Mouse (Mus musculus) heart, postnatal 4 days (tissue): ENCODE measurements around the gene Aprt. TPM values are rescaled to one million over a fixed set of nuclear protein-coding genes. Genes with fewer than 3 reads are reported as not detected.
A peak's percentile ranks its signal among the peaks of the same experiment; 100 is the strongest.

Source experiments
- DNase-seq: peaks from one replicate; pipeline ENCODE4 v3.0.0; 2021
- microRNA-seq, 2 experiments: library from miRNA; unstranded; fragments of <30 nt; microRNA quantifications; one replicate each; pipeline ENCODE4 v1.2.0; 2021 to 2022
- total RNA-seq, 2 experiments: library from RNA; stranded (reverse); gene quantifications; 2 replicates each; pipeline ENCODE4 v1.2.3; 2021

The Aprt gene
- total RNA-seq, 2 experiments from 2014 or later, result 58.5 to 58.8 TPM

- peak; percentile 45 for DNase-seq
Measured at GRCm38 (mm10) chr8:122526526-122527170, 50.1 kb downstream of the Aprt start.

- no peak for DNase-seq
Measured at GRCm38 (mm10) chr8:122526084-122526483, 50.6 kb downstream of the Aprt start.

- no peak for DNase-seq
Measured at GRCm38 (mm10) chr8:122525004-122525403, 51.7 kb downstream of the Aprt start.

Small RNA genes within 50 kb of the gene (microRNA-seq; reads per million reads assigned to microRNA genes)
- 0 reads per million in 2 experiments for gene Mir6396

Other genes with a start within 250 kb of the Aprt start
- not detected for gene Trhr2, start 216.2 kb downstream of the Aprt start, total RNA-seq
- gene Zc3h18, start 200.3 kb downstream of the Aprt start, total RNA-seq, result 10 to 100 TPM; 28.4 to 31.1 TPM
- gene Il17c, start 154.9 kb downstream of the Aprt start, total RNA-seq, result not detected
- 10 to 100 TPM; 59.7 to 69.2 TPM for gene Cyba, start 144.0 kb downstream of the Aprt start, total RNA-seq
- gene Mvd, start 133.5 kb downstream of the Aprt start, total RNA-seq, result 1 to 10 TPM; 8.0 to 8.4 TPM
- under 1 TPM; 0.55 to 0.63 TPM for gene Snai3, start 116.2 kb downstream of the Aprt start, total RNA-seq
- 10 to 100 TPM; 24.3 to 27.4 TPM for gene Rnf166, start 100.8 kb downstream of the Aprt start, total RNA-seq
- gene Ctu2, start 100.8 kb downstream of the Aprt start, total RNA-seq, result 10 to 100 TPM; 16.2 to 22.4 TPM
- 10 to 100 TPM; 53.7 to 55.4 TPM for gene Piezo1, start 25.6 kb downstream of the Aprt start, total RNA-seq
- gene Cdt1, start 8.9 kb downstream of the Aprt start, total RNA-seq, result 10 to 100 TPM; 36.5 to 38.2 TPM
- gene Galns, start 34.6 kb upstream of the Aprt start, total RNA-seq, result 10 to 100 TPM in 1 of 2 experiments, 1 to 10 TPM in 1; 9.2 to 10.6 TPM
- 10 to 100 TPM; 48.7 to 56.3 TPM for gene Trappc2l, start 34.7 kb upstream of the Aprt start, total RNA-seq
- gene Pabpn1l, start 45.8 kb upstream of the Aprt start, total RNA-seq, result not detected
- gene Cbfa2t3, start 122.2 kb upstream of the Aprt start, total RNA-seq, result 10 to 100 TPM; 17.3 to 19.3 TPM
- 10 to 100 TPM; 23.8 to 24.9 TPM for gene Acsf3, start 198.6 kb upstream of the Aprt start, total RNA-seq